Mouse (Mus musculus) liver, adult 2 months (tissue): ENCODE measurements at regions not wholly inside any gene's neighbourhood (a gene's known extent, or its start where the extent isn't known, plus 50 kb on each side); places are given as distances from the start of the nearest gene placed in this dataset.

Source experiments
- CTCF ChIP-seq: fragments of 200-500 bp; IDR thresholded peaks from 2 replicates; pipeline ENCODE4 v1.5.1; 2011; ENCODE audit warnings: low read depth, low read length, control low read depth
- POLR2A ChIP-seq: fragments of 200-500 bp; IDR thresholded peaks from 2 replicates; pipeline ENCODE4 v1.6.1; 2011; ENCODE audit warnings: low read length, control low read depth; ENCODE audit not compliant: insufficient read depth; ENCODE audit errors: extremely low read depth

GRCm38 (mm10) chr1:124756721-124757120 is 678.8 kb downstream of the Actr3 start:
- TF ChIP-seq CTCF (no peak), POLR2A (no peak)
